Mouse (Mus musculus) cerebellum, adult 11 months (tissue): Measurements from ENCODE around the gene Rffl.
"Not testable (repeated sequence)": the region's sequence is repeated elsewhere in the genome, so short reads cannot be mapped to it uniquely, and the experiment has no call there.

Source experiments
- DNase-seq: peaks from one replicate; pipeline ENCODE4 v3.0.0; 2022

The Rffl gene

GRCm38 (mm10) chr11:82844771-82845414 lies 26.1 kb downstream of the Rffl start:
- no peak for DNase-seq

- DNase-seq = no peak
Measured at GRCm38 (mm10) chr11:82838511-82838910, 32.5 kb downstream of the Rffl start.

- DNase-seq = no peak
Measured at GRCm38 (mm10) chr11:82837848-82838247, 33.2 kb downstream of the Rffl start.

- no peak for DNase-seq
Measured at GRCm38 (mm10) chr11:82837192-82837591, 33.8 kb downstream of the Rffl start.

- no peak for DNase-seq
Measured at GRCm38 (mm10) chr11:82835616-82836432, 35.2 kb downstream of the Rffl start.

- not testable (repeated sequence) for DNase-seq
Measured at GRCm38 (mm10) chr11:82834359-82834758, 36.7 kb downstream of the Rffl start.

- no peak for DNase-seq
Measured at GRCm38 (mm10) chr11:82833929-82834328, 37.1 kb downstream of the Rffl start.

GRCm38 (mm10) chr11:82832402-82832801 lies 38.6 kb downstream of the Rffl start:
- DNase-seq = not testable (repeated sequence)

GRCm38 (mm10) chr11:82831008-82831893 lies 39.8 kb downstream of the Rffl start:
- DNase-seq = no peak

- DNase-seq = no peak
Measured at GRCm38 (mm10) chr11:82826818-82827217, 44.2 kb downstream of the Rffl start.

GRCm38 (mm10) chr11:82820788-82821456 lies 50.1 kb downstream of the Rffl start:
- no peak for DNase-seq

- DNase-seq = no peak
Measured at GRCm38 (mm10) chr11:82819350-82819749, 51.7 kb downstream of the Rffl start.

GRCm38 (mm10) chr11:82808485-82808884 lies 62.5 kb downstream of the Rffl start:
- DNase-seq = no peak

GRCm38 (mm10) chr11:82807370-82807769 lies 63.6 kb downstream of the Rffl start:
- DNase-seq = no peak

- DNase-seq = no peak
Measured at GRCm38 (mm10) chr11:82806656-82807055, 64.4 kb downstream of the Rffl start.

- no peak for DNase-seq
Measured at GRCm38 (mm10) chr11:82783453-82783852, 87.6 kb downstream of the Rffl start.

- DNase-seq = no peak
Measured at GRCm38 (mm10) chr11:82782197-82782596, 88.8 kb downstream of the Rffl start.

GRCm38 (mm10) chr11:82780983-82781903 lies 89.8 kb downstream of the Rffl start, which contains the start of gene Lig3:
Gene Lig3 (plus strand): TSS chr11:82781108.
- DNase-seq = peak; percentile 94

- no peak for DNase-seq
Measured at GRCm38 (mm10) chr11:82780134-82780533, 90.9 kb downstream of the Rffl start.

- no peak for DNase-seq
Measured at GRCm38 (mm10) chr11:82764438-82764924, 106.5 kb downstream of the Rffl start.

- DNase-seq = peak; percentile 90
Measured at GRCm38 (mm10) chr11:82763742-82764437, 107.1 kb downstream of the Rffl start, which contains the start of the genes Cct6b and Zfp830. Gene Cct6b (minus strand): TSS chr11:82764321. Gene Zfp830 (plus strand): TSS chr11:82764345.
